Mouse (Mus musculus) thymus, postnatal 4 days (tissue): ENCODE measurements around the gene Mettl1.
A peak's percentile ranks its signal among the peaks of the same experiment; 100 is the strongest.

Source experiments
- DNase-seq: peaks from one replicate; pipeline ENCODE4 v3.0.0; 2021

The Mettl1 gene

DNA sequence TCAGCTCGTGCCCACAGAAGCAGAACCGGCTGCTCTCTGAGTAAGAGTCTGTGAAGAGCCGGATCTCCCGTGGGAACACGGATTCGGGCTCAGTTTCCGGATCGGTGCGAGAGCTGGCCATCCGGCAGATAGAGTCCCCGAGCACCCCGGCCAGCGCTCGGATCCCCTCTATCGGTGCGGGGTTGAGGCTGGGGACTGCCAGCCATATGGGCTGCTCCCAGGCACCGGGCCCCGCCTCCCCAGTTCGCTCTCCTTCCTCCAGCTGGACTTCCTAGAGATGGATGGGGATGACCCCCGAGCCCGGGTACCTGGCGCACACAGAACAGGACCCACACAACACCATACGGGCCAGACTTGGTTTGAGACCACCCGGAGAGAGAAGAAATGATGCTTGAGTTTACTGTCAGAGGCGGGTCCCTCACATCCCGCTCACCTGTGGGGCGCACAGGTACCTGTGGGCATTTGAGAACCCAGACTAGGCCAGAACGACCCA is at the start of gene Mettl1, which contains the start of gene Eef1akmt3:
Gene Mettl1, plus strand, starts transcription at position 141 of the 493 bp plus-strand sequence.
Gene Eef1akmt3, minus strand, starts transcription at position 240 of the 493 bp plus-strand sequence.
- DNase-seq, result peak; percentile 45

DNA sequence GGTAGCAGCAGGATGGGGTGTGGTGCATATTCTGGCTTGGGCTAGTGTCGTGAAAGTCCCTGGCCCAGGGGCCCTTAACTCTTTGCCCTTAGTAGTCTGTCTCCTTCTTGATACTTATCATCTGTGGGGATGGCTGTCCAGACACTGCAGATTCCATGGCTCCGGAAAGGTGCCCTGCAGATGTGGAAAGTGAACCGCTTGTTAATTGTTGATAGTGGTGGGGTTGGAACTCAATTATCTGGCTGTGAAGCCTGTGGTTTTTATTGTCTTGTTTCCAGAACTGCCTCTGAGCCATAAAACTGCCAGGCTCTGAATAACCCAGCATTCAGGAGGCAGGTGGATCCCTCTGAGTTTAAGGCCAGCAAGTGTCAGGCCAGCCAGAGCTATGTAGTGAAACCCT is 49.5 kb upstream of the Mettl1 start:
- DNase-seq, result no peak

DNA sequence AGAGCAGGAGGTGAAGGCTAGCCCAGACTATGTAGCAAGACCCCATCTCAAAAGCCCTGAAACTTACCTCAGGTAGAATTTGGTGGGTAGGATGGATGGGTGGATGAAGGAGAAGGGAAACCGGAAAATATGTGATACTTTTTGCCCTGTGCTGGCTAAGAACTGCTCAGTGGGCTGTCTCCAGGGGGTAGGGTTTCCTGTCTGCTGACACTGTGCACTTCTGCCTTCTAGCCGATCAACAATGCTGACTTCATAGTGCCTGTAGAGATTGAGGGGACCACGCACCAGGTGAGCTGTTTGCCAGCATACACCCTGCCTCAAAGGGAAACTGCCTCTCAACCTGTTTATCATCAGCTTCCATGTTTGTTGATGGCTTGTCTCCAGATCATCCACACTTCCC is 47.6 kb upstream of the Mettl1 start:
- DNase-seq, result no peak

DNA sequence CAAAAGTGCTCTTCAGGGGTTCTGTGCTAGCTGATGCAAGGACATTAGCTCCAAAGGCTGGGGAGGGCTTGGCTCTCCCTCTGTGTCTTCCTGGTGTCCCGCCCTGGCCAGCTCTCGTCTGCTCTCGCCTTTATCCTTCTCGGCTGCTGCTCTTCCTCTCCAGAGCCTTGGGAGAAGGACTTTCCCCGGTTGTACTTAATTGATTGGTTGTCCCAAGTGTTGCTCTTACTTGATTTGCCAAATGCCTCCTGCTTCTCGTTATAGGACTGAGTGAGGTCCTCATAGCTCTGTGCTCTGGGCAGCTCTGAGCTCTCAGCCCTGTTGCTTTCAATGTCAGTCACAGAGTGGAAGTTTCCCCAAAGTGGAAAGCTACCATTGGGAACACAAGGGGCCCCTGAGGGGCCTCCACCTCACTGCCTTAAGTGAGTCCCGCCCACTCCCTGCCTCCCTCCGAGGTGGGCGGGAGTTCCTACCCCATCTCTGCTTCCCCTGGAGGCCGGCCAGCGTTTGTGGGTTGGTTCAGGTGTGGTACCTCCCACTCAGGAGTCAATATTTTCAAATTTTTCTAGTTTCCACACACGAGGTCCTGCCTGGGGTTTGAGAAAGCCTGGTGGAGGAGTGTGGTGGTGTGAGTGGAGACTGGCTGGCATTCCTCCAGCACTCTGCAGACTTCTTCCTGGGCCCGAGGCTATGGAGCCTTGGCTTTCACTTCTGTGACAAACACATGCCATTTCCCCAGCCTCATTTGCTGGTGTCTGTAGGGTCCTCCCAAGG is 43.7 kb upstream of the Mettl1 start:
- no peak for DNase-seq

DNA sequence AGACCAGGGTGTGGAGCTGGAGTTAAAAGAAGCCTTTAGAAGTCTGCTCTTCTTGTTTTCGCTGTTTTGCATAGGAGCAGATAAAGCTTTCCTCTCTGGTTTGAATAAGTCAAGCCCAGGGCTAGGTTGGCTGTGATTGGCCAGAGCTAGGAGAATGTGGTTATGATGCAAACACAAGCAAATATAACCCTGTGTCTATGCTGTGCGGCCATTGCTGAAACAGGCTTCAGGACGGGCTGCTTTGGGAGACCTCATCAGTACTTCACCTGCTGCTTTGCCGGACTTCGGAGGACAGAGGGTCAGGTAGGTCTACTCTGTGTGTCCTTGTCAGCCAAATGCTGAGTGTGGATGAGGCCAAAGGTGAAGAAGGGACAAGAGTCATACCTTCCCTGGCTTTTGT is 40.7 kb upstream of the Mettl1 start, which contains the start of gene Avil:
Gene Avil, plus strand, starts transcription at position 181 of the 400 bp plus-strand sequence.
- DNase-seq, result no peak

DNA sequence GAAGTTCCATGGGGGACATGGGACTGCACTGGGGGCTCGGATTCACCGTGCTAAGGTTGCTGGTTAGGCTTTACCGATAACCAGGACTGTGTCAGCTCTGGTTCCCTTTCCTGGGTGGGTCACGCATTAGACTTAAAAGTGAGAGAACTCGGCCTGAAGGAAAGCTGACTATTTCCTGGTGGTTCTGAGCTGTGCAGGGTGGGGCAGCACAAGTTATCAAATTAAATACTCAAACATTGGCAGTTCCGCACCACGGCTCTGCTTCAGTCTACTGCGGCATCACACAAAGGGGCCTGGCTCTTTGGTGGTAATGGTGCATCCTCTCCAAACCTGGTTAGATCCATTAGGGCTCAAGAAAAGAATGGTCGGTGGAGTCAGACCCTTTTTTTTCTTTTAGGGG is 39.9 kb upstream of the Mettl1 start:
- no peak for DNase-seq

DNA sequence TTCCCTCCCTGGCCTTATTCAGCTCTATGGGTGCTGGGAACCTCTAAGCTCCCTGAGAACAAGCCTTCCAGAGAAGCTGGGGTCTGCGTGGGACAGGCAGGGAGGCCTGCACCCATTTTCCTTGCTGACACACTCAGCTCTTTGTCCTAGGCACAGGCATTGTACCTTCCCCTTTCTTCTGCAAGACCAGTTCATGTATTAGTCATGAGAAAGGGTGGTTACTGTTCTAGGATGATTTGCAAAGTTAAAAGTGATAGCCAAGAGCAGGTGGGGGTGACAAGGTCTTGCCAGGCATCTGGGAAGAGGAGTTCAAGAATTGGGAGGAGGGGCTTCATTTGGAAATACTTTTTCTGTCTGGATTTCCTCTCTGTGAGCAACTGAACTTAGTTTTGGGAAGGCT is 39.2 kb upstream of the Mettl1 start:
- no peak for DNase-seq

DNA sequence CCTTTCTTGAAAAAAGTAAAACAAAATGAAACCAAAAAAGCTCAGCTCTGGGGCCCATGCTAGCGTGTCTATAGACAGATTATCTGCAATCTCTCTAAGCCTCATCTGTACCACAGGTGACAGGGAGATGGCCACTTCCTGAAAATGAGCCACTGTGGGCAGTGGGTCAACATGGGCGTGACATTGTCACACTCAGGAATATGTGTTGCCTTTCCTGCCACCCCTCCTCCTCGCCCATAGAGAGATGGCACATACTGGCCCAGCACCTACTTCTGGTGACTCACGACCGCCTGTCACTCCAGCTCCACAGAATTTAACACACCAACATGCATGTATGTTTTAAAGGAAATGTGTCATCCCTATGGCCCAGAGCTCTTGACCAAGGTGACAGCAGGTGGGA is 38.4 kb upstream of the Mettl1 start:
- DNase-seq, result no peak

DNA sequence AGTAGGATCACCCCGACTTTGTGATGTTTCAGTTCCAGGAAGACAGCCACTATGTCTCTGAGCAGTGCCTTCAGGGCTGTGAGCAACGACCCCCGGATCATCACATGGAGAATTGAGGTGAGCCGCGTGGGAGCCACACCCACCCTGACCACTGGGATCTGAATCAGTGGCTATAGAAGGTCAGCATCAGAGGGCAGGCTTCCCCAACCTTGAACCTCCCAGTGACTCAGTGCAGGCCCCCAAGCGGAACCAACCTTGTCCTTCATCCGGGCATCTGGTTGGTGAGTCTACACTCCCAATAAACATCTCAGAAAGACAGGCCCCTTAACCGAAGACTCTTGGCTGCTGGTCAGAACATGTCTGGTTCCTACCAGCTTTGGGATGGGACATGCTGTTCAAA is 37.9 kb upstream of the Mettl1 start:
- DNase-seq, result no peak

DNA sequence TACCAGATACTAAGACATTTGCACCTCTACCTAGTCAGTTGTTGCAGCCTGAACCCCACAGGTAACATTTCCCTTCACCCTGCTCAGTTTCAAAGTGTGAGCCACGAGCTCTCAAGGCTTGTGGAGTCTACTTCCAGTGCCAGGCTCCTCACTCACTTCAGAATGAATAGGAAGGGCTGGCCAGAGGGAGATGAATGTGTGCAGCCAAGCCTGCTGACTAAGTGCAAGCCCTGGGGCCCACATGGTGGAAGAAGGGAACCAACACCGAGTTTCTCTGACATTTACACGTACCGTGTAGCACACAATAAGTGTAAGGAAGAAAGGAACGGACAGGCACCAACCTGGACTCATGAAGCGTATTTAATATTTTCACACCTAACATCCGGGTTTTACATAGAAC is 37.4 kb upstream of the Mettl1 start:
- DNase-seq, result no peak

DNA sequence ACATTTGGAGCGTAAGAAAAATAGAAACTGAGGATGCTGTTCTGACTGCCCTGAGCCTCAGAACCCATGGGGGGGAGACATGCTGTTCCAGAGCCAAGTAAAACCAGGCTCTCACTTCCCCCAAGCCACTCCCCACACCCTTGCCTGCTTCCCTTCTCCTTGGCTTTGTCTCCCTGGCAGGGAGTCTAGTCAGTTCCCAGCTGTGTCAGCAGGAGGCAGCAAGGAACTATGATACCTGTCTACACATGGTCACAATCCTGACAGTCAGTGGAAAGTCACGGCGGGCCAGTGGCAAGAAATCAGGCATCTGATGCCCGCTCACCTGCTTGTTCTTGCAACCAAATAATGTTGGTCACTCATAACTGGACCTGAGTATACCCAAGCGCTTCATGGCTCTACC is 24.7 kb upstream of the Mettl1 start:
- DNase-seq, result peak; percentile 25

DNA sequence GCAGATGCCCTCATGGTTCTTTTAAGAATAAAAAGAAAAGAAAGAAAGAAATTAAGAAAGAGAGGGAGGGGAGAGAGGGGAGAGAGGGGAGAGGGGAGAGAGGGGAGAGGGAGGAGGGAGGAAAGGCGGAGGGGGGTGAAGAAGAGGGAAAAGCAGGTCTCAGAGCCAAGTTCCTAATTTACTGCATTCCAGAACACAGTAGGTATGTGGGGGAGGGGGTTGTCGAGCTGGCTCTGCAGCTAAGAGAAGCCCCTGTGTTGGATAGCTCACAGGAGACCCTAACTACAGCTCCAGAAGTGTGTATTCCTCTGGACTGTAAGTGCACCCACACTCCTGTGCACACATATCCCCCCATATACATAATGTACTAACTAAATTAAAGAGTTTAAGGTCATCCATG is 24.1 kb upstream of the Mettl1 start:
- no peak for DNase-seq

DNA sequence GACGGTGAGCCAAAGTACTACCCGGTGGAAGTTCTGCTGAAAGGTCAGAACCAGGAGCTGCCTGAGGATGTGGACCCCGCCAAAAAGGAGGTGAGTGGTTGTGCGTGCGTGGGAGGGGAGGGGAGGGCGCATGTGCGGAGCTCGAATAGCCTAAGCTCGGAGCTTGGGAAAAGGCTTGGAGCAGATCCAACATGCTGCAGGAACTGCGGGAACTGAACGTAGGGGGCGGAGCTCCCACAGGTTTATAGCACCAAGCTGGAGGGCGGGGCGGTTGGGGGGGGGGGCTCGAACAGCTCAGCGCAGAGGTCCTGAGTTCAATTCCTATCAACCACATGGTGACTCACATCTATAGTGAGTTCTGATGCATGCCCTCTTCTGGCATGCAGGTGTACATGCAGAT is 22.8 kb upstream of the Mettl1 start:
- DNase-seq, result no peak

DNA sequence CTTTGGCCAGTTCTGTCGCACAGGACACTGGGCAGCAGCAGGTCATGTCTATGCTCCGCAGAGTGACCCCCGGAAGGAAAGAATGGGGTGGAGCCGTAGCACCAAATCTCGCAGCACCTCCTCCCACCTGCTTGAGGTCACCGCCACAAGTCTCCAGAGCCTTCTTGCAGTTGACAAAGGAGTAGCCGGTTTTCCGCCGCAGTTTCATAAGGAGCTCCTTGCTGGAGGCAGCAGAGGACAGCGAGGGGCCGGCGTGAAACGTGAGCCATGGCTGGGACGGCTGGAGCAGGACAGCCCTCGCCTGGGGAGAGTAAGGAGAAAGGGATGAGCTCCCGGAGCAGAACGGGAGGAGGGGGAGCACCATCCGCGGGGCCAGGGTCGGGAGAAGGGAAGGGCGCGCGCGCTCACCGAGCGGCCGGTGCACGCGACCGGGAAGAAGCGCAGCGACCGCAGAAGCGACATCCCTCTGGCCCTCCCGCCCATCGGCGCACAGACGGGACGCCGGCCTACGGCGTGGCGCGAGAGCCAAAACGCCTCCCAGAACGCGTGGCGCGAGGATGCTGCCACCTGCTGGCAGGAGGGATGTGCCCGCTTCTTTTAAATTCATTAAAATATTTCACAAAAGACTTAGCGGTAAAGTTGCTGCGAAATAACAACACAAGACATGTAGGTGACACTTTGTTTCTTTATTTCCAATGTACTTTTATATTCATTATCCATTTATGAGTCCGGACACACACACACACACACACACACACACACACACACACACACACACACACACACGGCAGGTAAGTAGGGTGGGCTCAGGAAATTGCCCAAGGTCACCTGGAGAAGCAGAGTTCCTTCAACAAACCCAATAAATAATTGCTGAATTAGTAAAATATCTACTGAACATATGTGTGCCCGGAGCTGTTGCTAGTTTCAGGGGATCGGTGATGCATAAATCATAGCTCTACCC is 10.6 kb upstream of the Mettl1 start, which contains the start of gene Tsfm:
Gene Tsfm, minus strand, starts transcription at position 505 of the 961 bp plus-strand sequence.
- DNase-seq, result peak; percentile 97

DNA sequence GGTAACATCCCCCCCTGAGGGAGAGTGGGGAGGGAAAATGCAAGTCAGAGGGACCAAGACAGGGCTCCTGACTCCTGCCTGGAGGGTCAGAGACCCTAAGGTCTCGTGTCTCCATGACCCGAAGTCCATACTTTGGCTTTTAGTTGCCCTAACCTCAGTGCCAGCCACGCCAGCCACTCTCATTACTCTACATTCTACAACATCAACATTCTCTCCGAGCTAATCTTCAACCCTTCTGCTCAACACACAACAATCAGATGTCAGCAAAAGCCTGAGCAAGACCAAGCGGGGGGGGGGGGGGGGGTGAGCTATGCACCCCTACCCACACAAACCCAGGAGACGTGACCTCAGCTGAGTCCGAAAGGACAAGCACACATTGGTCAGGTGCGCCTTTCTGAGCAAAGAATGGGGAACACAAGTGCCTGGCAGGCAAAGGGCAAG is 7.9 kb upstream of the Mettl1 start:
- DNase-seq, result no peak

DNA sequence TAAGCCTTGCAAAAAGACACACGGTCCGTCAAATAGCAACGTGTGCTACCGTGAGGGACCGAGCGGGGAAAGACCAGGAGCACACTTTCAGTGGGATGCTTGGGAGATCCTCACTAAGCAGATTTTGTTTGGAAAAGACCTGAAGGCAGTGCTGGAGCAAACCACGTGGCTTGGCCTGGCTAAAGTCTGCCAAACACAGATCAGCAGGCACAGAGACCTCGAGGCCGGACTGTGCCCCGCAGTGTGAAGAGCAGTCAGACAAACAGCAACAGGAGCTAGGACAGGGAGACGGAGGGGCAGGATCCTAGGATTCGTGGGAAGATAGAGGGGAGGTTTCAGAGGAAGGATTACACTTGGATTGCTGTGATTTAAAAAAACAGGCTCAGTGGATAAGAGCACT is 4.9 kb upstream of the Mettl1 start:
- no peak for DNase-seq

DNA sequence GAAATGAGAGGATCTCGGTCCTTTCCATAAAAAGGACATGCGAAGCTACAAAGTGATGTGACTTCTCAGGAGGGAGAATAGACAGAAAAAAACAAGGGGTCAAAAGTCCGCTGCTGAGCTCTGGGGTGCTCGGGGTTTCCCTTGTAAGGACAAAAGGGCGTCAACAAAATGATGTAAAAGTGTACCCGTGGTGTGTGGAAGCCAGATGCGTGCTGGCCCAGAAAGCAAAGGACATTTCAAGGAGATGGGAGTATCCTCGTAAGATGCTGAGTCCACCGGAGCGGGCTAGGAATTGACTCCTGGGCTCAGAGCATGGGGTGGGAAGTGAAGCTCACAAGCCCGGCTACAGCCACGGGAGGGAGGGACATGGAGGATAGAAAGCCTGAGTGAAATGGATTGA is 3.6 kb upstream of the Mettl1 start:
- no peak for DNase-seq

DNA sequence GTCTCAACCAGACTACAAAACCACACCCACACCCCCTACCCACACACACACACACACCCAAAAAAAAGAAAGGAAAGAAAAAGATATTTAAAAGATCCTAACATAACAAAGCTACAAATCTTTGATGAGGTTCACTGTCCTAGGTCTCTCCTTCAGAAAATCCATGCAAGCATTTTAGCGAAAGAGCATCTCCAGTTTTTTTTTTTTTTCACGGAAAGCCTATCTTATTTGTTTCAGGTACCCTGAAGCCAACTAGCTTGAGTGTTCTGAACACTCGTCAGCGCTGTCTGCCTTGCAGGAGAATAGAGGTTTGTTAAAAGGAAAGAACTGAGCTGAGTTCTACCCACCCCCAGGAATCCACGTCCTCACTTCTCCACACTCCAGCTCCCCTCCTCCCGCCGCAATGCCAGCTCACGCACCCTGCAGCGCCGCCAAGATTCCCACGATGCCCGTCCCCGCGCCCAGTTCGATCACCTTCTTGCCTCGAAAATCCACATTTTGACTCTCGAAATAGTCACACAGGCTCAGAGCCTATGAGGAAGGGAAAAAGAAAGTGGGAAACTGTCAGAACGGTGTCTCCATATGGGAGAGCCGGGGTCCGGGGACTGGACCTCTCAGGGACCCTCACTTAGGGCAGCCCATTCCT is 522 bp upstream of the Mettl1 start:
- no peak for DNase-seq

DNA sequence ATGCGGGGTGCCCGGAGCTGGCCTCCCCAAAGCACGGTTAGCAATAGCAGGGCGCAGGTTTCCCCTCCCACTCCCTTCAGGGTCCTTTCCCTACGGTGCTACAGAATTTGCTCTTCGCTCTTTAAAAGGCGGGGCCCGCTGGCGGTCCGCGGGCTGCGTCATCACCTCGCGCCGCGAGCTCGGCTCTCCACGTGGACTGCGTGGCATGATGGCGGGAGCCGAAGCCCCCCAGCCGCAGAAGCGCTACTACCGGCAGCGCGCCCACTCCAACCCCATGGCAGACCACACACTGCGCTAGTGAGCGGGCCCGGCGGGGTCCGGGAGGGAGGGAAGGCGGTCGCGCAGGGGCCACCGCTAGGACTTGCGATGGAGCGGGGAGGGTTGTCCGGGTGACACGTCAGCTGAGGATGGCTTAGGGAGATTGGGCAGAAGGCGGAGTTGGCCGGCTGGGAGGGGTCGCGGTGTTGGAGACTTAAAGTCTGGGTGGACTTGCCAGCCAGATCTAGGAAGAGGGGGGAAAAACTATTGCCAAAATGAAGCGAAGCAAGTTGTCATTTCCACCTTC is 642 bp downstream of the Mettl1 start:
- peak; percentile 90 for DNase-seq

DNA sequence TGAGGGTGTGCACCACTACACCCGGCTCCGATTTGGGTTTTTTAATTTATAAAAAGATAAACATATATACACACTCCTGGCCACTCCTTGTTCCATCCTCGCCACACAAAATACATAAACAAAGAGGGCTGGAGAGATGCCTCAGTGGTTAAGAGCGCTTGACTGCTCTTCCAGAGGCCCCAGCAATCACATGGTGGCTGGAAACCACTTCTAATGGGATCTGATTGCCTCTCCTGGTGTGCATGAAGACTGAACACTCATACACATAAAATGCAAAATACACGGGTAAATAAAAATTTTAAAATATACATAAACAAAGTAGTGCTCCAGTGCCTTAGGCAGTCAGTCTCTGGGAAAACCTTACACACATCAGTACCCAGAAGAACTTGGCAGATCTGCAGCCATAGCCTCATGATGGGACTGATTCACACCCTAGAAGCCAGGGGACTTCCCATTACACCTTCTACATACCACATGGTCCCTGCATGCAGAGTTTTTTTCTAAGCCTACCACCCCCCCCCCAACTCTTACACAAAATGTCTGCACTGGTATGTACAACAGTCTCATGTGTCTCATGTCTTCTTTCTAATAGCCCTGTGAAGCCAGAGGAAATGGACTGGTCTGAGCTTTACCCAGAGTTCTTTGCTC is 1.4 kb downstream of the Mettl1 start:
- no peak for DNase-seq

DNA sequence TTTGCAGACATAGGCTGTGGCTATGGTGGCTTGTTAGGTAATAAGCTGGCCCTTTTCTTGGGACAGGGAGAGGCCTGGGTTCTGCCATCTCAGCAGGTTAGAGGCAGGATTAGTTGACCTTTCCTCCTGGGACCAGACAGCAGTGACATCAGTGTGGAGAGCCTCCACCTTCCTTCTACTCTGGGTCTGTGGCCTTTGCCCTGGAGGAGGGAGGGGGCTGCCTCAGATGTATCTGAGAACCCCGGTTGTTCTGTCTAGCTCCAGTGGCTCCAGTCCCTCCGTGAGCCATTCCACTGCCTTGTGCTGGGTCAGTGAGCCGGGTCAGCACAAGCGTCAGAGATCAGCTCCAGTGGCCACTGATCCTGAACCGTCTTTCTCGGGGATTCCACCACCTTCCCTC is 2.0 kb downstream of the Mettl1 start:
- DNase-seq, result no peak

DNA sequence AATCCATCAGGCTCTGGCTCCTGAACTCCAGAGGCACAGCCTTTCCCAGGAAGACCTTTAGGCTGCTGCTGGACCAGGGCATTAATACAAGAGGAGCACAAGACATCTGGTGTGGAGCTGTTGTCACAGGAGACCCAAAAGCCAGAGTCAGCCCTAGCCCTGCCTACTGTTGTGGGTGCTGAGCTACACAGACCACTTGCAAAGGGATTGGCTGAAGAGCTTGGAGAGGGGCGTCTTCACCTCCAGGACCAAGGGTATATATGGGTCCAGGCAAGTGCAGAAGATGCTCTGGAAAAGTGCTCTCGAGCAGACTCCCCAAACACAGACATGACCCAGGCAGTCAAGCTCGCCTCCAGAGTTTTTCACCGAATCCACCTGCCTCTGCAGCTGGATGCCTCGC is 6.7 kb downstream of the Mettl1 start, which contains the start of gene Cyp27b1:
Gene Cyp27b1, plus strand, starts transcription at position 297 of the 400 bp plus-strand sequence.
- DNase-seq, result no peak
